Mouse (Mus musculus) midbrain, postnatal 0 days (tissue): ENCODE data around the gene Usp35. TPM values are rescaled to one million over a fixed set of nuclear protein-coding genes. Genes with fewer than 3 reads are reported as not detected.

Experiments used
- ATAC-seq: fragments of 200-750 bp; cut with Nextera tagmentation; 2 replicates; pipeline ENCODE4 v1.8.0; 2017; ENCODE audit warnings: moderate number of reproducible peaks, mild to moderate bottlenecking, moderate TSS enrichment, moderate library complexity; ENCODE audit not compliant: low FRiP score
- DNase-seq: peaks from one replicate; pipeline ENCODE4 v3.0.0-alpha.2; 2015; ENCODE audit warnings: low spot score
- H3K27ac ChIP-seq: fragments of 300-500 bp; sonication (generic); 2 replicates; pipeline ENCODE4 v1.5.1; 2014; ENCODE audit warnings: low read depth, mild to moderate bottlenecking, low read length, mixed read lengths
- H3K27me3 ChIP-seq: fragments of 300-500 bp; sonication (generic); 2 replicates; pipeline ENCODE4 v1.6.1; 2014; ENCODE audit warnings: low read length, control low read depth, mixed read lengths; ENCODE audit not compliant: insufficient read depth
- H3K36me3 ChIP-seq: fragments of 300-500 bp; sonication (generic); 2 replicates; pipeline ENCODE4 v1.6.1; 2014; ENCODE audit warnings: low read length, control low read depth, mixed read lengths; ENCODE audit not compliant: insufficient read depth
- H3K4me1 ChIP-seq: fragments of 300-500 bp; sonication (generic); 2 replicates; pipeline ENCODE4 v1.6.1; 2014; ENCODE audit warnings: mild to moderate bottlenecking, control low read depth, antibody characterized with exemption, low read length, mixed read lengths; ENCODE audit not compliant: insufficient read depth
- H3K4me2 ChIP-seq: fragments of 300-500 bp; sonication (generic); 2 replicates; pipeline ENCODE4 v1.6.1; 2014; ENCODE audit warnings: low read depth, mild to moderate bottlenecking, low read length, mixed read lengths; ENCODE audit not compliant: poor library complexity, severe bottlenecking
- H3K4me3 ChIP-seq: fragments of 300-500 bp; sonication (generic); 2 replicates; pipeline ENCODE4 v1.5.1; 2014; ENCODE audit warnings: low read depth, mild to moderate bottlenecking, low read length, moderate library complexity
- H3K9ac ChIP-seq: fragments of 300-500 bp; sonication (generic); replicated peaks from 2 replicates; pipeline ENCODE4 v1.6.1; 2014; ENCODE audit warnings: mild to moderate bottlenecking, low read length, moderate library complexity, mixed read lengths; ENCODE audit not compliant: poor library complexity, severe bottlenecking
- H3K9me3 ChIP-seq: fragments of 300-500 bp; sonication (generic); 2 replicates; pipeline ENCODE4 v1.6.1; 2016; ENCODE audit warnings: low read length, control low read depth
- CTCF ChIP-seq: IDR thresholded peaks from 2 replicates; pipeline ENCODE4 v1.5.1; 2016; ENCODE audit warnings: antibody characterized with exemption, mild to moderate bottlenecking
- WGBS: fragments of 180-500 bp; shearing (Covaris S2); extraction: QIAGEN DNeasy Blood & Tissue Kit; methylation state at CpG from one replicate; pipeline ENCODE4 v1.1.7; 2014; 5-methylcytosine and 5-hydroxymethylcytosine counted together
- polyA plus RNA-seq: library from polyadenylated mRNA; unstranded; fragments of >200 nt; fragmentation: Nextera tagmentation; extraction: Ambion mirVana; gene quantifications from 2 replicates; pipeline ENCODE4 v1.2.1, GENCODE M21; 2015
- total RNA-seq: library from RNA; depleted of rRNA; stranded (reverse); fragments of >200 nt; gene quantifications from 2 replicates; pipeline ENCODE4 v1.2.3, GENCODE M21; 2014

The Usp35 gene
- total and polyA plus RNA-seq, 2 experiments from 2014 or later, result 2.9 to 13.4 TPM

GRCm38 (mm10) chr7:97365887-97366286 lies 34.1 kb upstream of the Usp35 start:
- no peak for DNase-seq
- Histone ChIP-seq H3K9ac (no peak overlapping the region), H3K4me2 (no peak overlapping the region), H3K27ac (no peak overlapping the region), H3K4me3 (no peak overlapping the region), H3K4me1 (peaks cover 1% of the 10 kb centered on the region; the same call in 1 of the 2 replicates), H3K9me3 (no peaks in the 10 kb centered on the region), H3K27me3 (no peaks in the 10 kb centered on the region), H3K36me3 (no peaks in the 10 kb centered on the region)
- 77% methylated on average over 1 of the region's 1 CpGs for WGBS
- no peak for TF ChIP-seq CTCF
- no peak for ATAC-seq

GRCm38 (mm10) chr7:97361467-97361866 lies 29.6 kb upstream of the Usp35 start:
- Histone ChIP-seq H3K27me3 (no peaks in the 10 kb centered on the region), H3K9ac (no peak overlapping the region), H3K4me3 (no peak overlapping the region), H3K9me3 (no peaks in the 10 kb centered on the region), H3K36me3 (no peaks in the 10 kb centered on the region), H3K4me2 (no peak overlapping the region), H3K4me1 (no peaks in the 10 kb centered on the region), H3K27ac (no peak overlapping the region)
- WGBS, result 30% methylated on average over 4 of the region's 4 CpGs
- TF ChIP-seq CTCF, result peak; percentile 82
- ATAC-seq (no peak), DNase-seq (peak; percentile 55)

DNA sequence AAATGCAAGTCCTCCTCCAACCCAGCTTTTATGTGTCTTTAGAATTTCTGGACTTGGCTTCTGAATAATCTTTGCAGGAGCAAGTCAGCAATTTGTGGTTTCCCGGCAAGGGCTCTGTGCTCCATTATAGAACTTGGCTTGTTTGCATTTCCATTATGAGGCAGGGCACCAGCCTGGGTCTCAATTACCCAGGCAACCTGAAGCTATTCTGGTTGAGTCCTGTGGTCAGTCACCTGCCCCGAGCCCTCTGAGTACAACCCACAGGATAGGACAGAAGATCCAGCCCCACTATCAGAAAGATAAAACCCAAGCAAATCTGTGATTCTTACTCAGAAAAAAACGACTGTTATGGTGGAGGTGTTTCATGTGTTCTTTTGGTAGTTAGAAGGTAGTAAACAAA lies 29.1 kb upstream of the Usp35 start:
- Histone ChIP-seq H3K4me3 (no peak overlapping the region), H3K36me3 (no peaks in the 10 kb centered on the region), H3K27me3 (no peaks in the 10 kb centered on the region), H3K9me3 (no peaks in the 10 kb centered on the region), H3K9ac (no peak overlapping the region), H3K27ac (no peak overlapping the region), H3K4me1 (no peaks in the 10 kb centered on the region), H3K4me2 (no peak overlapping the region)
- DNase-seq (no peak), ATAC-seq (no peak)
- 50% methylated on average over 3 of the region's 3 CpGs for WGBS
- TF ChIP-seq CTCF, result no peak

DNA sequence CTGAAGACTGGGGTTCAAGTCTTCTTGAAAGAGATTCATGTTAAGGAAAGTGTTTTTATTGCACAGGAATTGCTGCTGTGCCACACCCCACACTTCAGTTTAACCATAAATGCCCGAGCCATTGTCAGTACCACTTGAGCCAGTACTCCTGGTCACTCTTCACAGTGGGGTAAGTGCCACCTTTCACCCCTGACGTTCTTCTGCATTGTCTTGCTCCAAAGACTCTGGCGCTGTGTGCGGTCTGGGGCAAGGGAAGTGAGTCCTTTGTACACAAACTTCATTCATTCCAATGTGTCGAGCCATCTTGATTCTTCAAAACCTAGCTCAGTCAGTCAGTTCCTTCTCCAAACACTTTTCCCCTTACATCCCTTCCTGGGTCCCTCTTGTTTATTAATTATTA lies 28.3 kb upstream of the Usp35 start:
- DNase-seq (no peak), ATAC-seq (no peak)
- WGBS, result 72% methylated on average over 5 of the region's 5 CpGs
- Histone ChIP-seq H3K9me3 (no peaks in the 10 kb centered on the region), H3K4me2 (no peak overlapping the region), H3K36me3 (no peaks in the 10 kb centered on the region), H3K9ac (no peak overlapping the region), H3K27ac (no peak overlapping the region), H3K4me3 (no peak overlapping the region), H3K27me3 (no peaks in the 10 kb centered on the region), H3K4me1 (no peaks in the 10 kb centered on the region)
- TF ChIP-seq CTCF, result no peak

DNA sequence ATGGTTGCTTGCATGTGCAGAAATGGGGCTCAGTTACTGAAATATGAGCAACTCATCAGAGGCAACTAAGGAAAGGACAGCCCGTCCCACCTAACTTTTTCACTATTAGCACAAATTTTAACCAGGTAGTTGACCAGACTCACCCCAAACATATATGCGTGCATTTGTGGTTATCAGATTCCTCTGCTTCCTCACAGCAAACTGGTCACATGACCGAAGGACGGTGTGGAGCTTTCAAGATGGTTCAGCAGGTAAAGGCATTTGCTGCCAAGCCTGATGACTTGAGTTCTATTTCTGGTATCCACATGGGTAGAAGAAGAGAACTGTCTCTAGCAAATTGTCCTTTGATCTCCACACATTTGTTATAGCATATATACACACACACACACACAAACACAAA lies 26.5 kb upstream of the Usp35 start:
- H3K9ac ChIP-seq, result no peak overlapping the region
- no peaks in the 10 kb centered on the region for H3K4me1 ChIP-seq
- 86% methylated on average over 4 of the region's 4 CpGs for WGBS
- H3K9me3 ChIP-seq, result no peaks in the 10 kb centered on the region
- H3K4me2 ChIP-seq, result no peak overlapping the region
- no peak overlapping the region for H3K4me3 ChIP-seq
- H3K27me3 ChIP-seq, result no peaks in the 10 kb centered on the region
- no peak for TF ChIP-seq CTCF
- H3K36me3 ChIP-seq, result no peaks in the 10 kb centered on the region
- no peak for DNase-seq
- no peak overlapping the region for H3K27ac ChIP-seq
- ATAC-seq, result no peak

DNA sequence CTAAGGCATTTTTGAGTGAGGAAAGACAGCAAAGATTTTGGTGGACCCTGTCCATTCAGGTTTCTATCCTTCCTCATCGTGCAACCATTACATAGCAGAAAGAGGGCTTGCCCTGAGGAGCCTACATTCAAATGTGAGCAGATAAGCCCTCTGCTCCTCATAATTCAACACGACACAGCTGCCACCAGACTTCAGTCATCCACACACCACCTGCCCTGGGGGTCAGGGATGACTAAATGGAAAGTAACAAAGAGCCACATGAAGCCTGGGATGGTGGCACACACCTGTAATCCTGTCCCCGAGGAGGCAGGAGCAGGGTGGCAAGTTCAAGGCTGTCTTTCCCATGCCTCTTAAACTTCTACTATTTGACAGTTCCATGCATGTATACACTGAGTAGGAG lies 26.0 kb upstream of the Usp35 start:
- H3K4me3 ChIP-seq, result no peak overlapping the region
- H3K27me3 ChIP-seq, result no peaks in the 10 kb centered on the region
- H3K27ac ChIP-seq, result no peak overlapping the region
- no peak overlapping the region for H3K9ac ChIP-seq
- no peak for TF ChIP-seq CTCF
- WGBS, result 71% methylated on average over 3 of the region's 3 CpGs
- no peak overlapping the region for H3K4me2 ChIP-seq
- H3K36me3 ChIP-seq, result no peaks in the 10 kb centered on the region
- H3K4me1 ChIP-seq, result no peaks in the 10 kb centered on the region
- ATAC-seq (no peak), DNase-seq (no peak)
- H3K9me3 ChIP-seq, result no peaks in the 10 kb centered on the region

- no peak overlapping the region for H3K27ac ChIP-seq
- H3K4me1 ChIP-seq, result no peaks in the 10 kb centered on the region
- DNase-seq (peak; percentile 60), ATAC-seq (no peak)
- no peak overlapping the region for H3K4me3 ChIP-seq
- no peaks in the 10 kb centered on the region for H3K36me3 ChIP-seq
- WGBS, result 60% methylated on average over 5 of the region's 5 CpGs
- H3K9me3 ChIP-seq, result no peaks in the 10 kb centered on the region
- no peak overlapping the region for H3K4me2 ChIP-seq
- no peak for TF ChIP-seq CTCF
- no peaks in the 10 kb centered on the region for H3K27me3 ChIP-seq
- H3K9ac ChIP-seq, result no peak overlapping the region
These were observed 25.1 kb upstream of the Usp35 start for GRCm38 (mm10) chr7:97356875-97357276.
